Mouse (Mus musculus): Measurements from ENCODE around the gene 1700001O22Rik. TPM values are rescaled to one million over a fixed set of nuclear protein-coding genes. Genes with fewer than 3 reads are reported as not detected.
A peak's percentile ranks its signal among the peaks of the same experiment; 100 is the strongest.

1700001O22Rik gene
- polyA plus RNA-seq, 1 experiment: 1.9 TPM

GRCm38 (mm10) chr2:30795271-30795888 is 8.1 kb downstream of the 1700001O22Rik start:
- TF ChIP-seq CTCF (IDR thresholded peaks at IDR 0.05; ENCODE audit: borderline replicate concordance, extremely low read depth, insufficient read depth, insufficient read length): no peak
- TF ChIP-seq POLR2A (IDR thresholded peaks at IDR 0.05; ENCODE audit: borderline replicate concordance, extremely low read depth, insufficient read depth, insufficient read length, poor library complexity, severe bottlenecking): no peak
- DNase-seq (ENCODE audit: low read depth): no peak

GRCm38 (mm10) chr2:30794179-30795108 is 9.0 kb downstream of the 1700001O22Rik start:
- TF ChIP-seq POLR2A (IDR thresholded peaks at IDR 0.05; ENCODE audit: borderline replicate concordance, extremely low read depth, insufficient read depth, insufficient read length, poor library complexity, severe bottlenecking) (no peak), CTCF (IDR thresholded peaks at IDR 0.05; ENCODE audit: borderline replicate concordance, extremely low read depth, insufficient read depth, insufficient read length) (peak; percentile 99)
- peak; percentile 95 for DNase-seq (ENCODE audit: low read depth)

GRCm38 (mm10) chr2:30792061-30792460 is 11.4 kb downstream of the 1700001O22Rik start:
- no peak for DNase-seq (ENCODE audit: low read depth)
- TF ChIP-seq POLR2A (IDR thresholded peaks at IDR 0.05; ENCODE audit: borderline replicate concordance, extremely low read depth, insufficient read depth, insufficient read length, poor library complexity, severe bottlenecking): no peak
- TF ChIP-seq CTCF (IDR thresholded peaks at IDR 0.05; ENCODE audit: borderline replicate concordance, extremely low read depth, insufficient read depth, insufficient read length): no peak

GRCm38 (mm10) chr2:30787466-30787865 is 16.0 kb downstream of the 1700001O22Rik start:
- TF ChIP-seq CTCF (IDR thresholded peaks at IDR 0.05; ENCODE audit: borderline replicate concordance, extremely low read depth, insufficient read depth, insufficient read length) (no peak), POLR2A (IDR thresholded peaks at IDR 0.05; ENCODE audit: borderline replicate concordance, extremely low read depth, insufficient read depth, insufficient read length, poor library complexity, severe bottlenecking) (no peak)
- no peak for DNase-seq (ENCODE audit: low read depth)

GRCm38 (mm10) chr2:30784078-30784994 is 19.1 kb downstream of the 1700001O22Rik start:
- peak; percentile 53 for DNase-seq (ENCODE audit: low read depth)
- TF ChIP-seq POLR2A (IDR thresholded peaks at IDR 0.05; ENCODE audit: borderline replicate concordance, extremely low read depth, insufficient read depth, insufficient read length, poor library complexity, severe bottlenecking) (no peak), CTCF (IDR thresholded peaks at IDR 0.05; ENCODE audit: borderline replicate concordance, extremely low read depth, insufficient read depth, insufficient read length) (peak; percentile 23; the same call in 1 of the 2 replicates)

GRCm38 (mm10) chr2:30783346-30783745 is 20.1 kb downstream of the 1700001O22Rik start:
- DNase-seq (ENCODE audit: low read depth): peak; percentile 92
- TF ChIP-seq POLR2A (IDR thresholded peaks at IDR 0.05; ENCODE audit: borderline replicate concordance, extremely low read depth, insufficient read depth, insufficient read length, poor library complexity, severe bottlenecking): no peak
- no peak for TF ChIP-seq CTCF (IDR thresholded peaks at IDR 0.05; ENCODE audit: borderline replicate concordance, extremely low read depth, insufficient read depth, insufficient read length)

- TF ChIP-seq POLR2A (IDR thresholded peaks at IDR 0.05; ENCODE audit: borderline replicate concordance, extremely low read depth, insufficient read depth, insufficient read length, poor library complexity, severe bottlenecking) (no peak), CTCF (IDR thresholded peaks at IDR 0.05; ENCODE audit: borderline replicate concordance, extremely low read depth, insufficient read depth, insufficient read length) (no peak)
- DNase-seq (ENCODE audit: low read depth): no peak
Observed at GRCm38 (mm10) chr2:30782312-30783290, 20.9 kb downstream of the 1700001O22Rik start.

GRCm38 (mm10) chr2:30779241-30779640 is 24.2 kb downstream of the 1700001O22Rik start:
- TF ChIP-seq POLR2A (IDR thresholded peaks at IDR 0.05; ENCODE audit: borderline replicate concordance, extremely low read depth, insufficient read depth, insufficient read length, poor library complexity, severe bottlenecking): no peak
- no peak for TF ChIP-seq CTCF (IDR thresholded peaks at IDR 0.05; ENCODE audit: borderline replicate concordance, extremely low read depth, insufficient read depth, insufficient read length)
- DNase-seq (ENCODE audit: low read depth): no peak

- TF ChIP-seq CTCF (IDR thresholded peaks at IDR 0.05; ENCODE audit: borderline replicate concordance, extremely low read depth, insufficient read depth, insufficient read length) (no peak), POLR2A (IDR thresholded peaks at IDR 0.05; ENCODE audit: borderline replicate concordance, extremely low read depth, insufficient read depth, insufficient read length, poor library complexity, severe bottlenecking) (no peak)
- DNase-seq (ENCODE audit: low read depth): no peak
Observed at GRCm38 (mm10) chr2:30778235-30778634, 25.2 kb downstream of the 1700001O22Rik start.

- TF ChIP-seq POLR2A (IDR thresholded peaks at IDR 0.05; ENCODE audit: borderline replicate concordance, extremely low read depth, insufficient read depth, insufficient read length, poor library complexity, severe bottlenecking) (no peak), CTCF (IDR thresholded peaks at IDR 0.05; ENCODE audit: borderline replicate concordance, extremely low read depth, insufficient read depth, insufficient read length) (no peak)
- no peak for DNase-seq (ENCODE audit: low read depth)
Observed at GRCm38 (mm10) chr2:30777266-30777665, 26.2 kb downstream of the 1700001O22Rik start.
